Mouse (Mus musculus) kidney, embryonic 16.5 days (tissue): ENCODE results near the gene Grin2d. TPM values are rescaled to one million over a fixed set of nuclear protein-coding genes. Genes with fewer than 3 reads are reported as not detected.

Source experiments
- ATAC-seq: fragments of 200-750 bp; cut with Nextera tagmentation; 2 replicates; pipeline ENCODE4 v1.8.0; 2017; ENCODE audit warnings: moderate TSS enrichment; ENCODE audit not compliant: low FRiP score, low TSS enrichment
- H3K27ac ChIP-seq: fragments of 300-500 bp; sonication (generic); 2 replicates; pipeline ENCODE4 v1.5.1; 2014; ENCODE audit warnings: low read length
- H3K27me3 ChIP-seq: fragments of 300-500 bp; sonication (generic); 2 replicates; pipeline ENCODE4 v1.6.1; 2014; ENCODE audit warnings: low read length, control low read depth, mixed read lengths; ENCODE audit not compliant: insufficient read depth
- H3K36me3 ChIP-seq: fragments of 300-500 bp; sonication (generic); 2 replicates; pipeline ENCODE4 v1.6.1; 2014; ENCODE audit warnings: low read length, control low read depth, mixed read lengths; ENCODE audit not compliant: insufficient read depth
- H3K4me1 ChIP-seq: fragments of 300-500 bp; sonication (generic); 2 replicates; pipeline ENCODE4 v1.6.1; 2014; ENCODE audit warnings: low read length, control low read depth, mixed read lengths; ENCODE audit not compliant: insufficient read depth
- H3K4me2 ChIP-seq: fragments of 300-500 bp; sonication (generic); replicated peaks from 2 replicates; pipeline ENCODE4 v1.6.1; 2014; ENCODE audit warnings: low read depth, low read length
- H3K4me3 ChIP-seq: fragments of 300-500 bp; sonication (generic); 2 replicates; pipeline ENCODE4 v1.5.1; 2014; ENCODE audit warnings: mild to moderate bottlenecking, low read length
- H3K9ac ChIP-seq: fragments of 300-500 bp; sonication (generic); replicated peaks from 2 replicates; pipeline ENCODE4 v1.6.1; 2014; ENCODE audit warnings: low read length
- H3K9me3 ChIP-seq: fragments of 300-500 bp; sonication (generic); 2 replicates; pipeline ENCODE4 v1.6.1; 2016; ENCODE audit warnings: low read length, control low read depth
- WGBS: fragments of 180-500 bp; shearing (Covaris S2); extraction: QIAGEN DNeasy Blood & Tissue Kit; methylation state at CpG from one replicate; pipeline ENCODE4 v1.1.7; 2014; 5-methylcytosine and 5-hydroxymethylcytosine counted together
- polyA plus RNA-seq: library from polyadenylated mRNA; unstranded; fragments of >200 nt; fragmentation: Nextera tagmentation; extraction: Ambion mirVana; gene quantifications from 2 replicates; pipeline ENCODE4 v1.2.1, GENCODE M21; 2015

Grin2d gene
- polyA plus RNA-seq, 1 experiment from 2014 or later, result 0.25 TPM

DNA sequence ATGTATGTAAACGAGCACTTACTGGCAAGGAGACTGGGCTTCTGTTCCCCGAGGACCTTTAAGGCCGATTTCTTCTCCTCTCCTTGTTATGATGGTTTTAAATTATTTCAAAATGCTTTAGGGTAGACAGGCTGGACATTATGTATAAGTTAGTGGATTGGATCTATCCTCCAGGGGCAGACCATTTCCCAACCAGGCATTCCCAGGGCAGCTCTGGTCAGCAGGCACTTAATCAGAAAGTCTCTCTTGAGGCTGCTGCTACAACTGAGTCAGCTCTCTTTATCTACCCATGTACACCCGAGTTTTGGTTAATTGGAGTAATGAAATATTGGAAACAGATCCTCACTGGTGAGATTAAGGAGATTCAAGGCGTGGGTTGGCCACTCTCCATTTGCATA, 47.1 kb downstream of the Grin2d start:
- Histone ChIP-seq H3K9ac (peak overlapping the region; percentile 80; the same call in 1 of the 2 replicates), H3K27ac (peak overlapping the region; percentile 70; the same call in 1 of the 2 replicates), H3K9me3 (no peaks in the 10 kb centered on the region), H3K4me2 (peak overlapping the region; percentile 93), H3K36me3 (peaks cover 29% of the 10 kb centered on the region), H3K4me1 (peaks cover 31% of the 10 kb centered on the region), H3K4me3 (peak overlapping the region; percentile 93), H3K27me3 (peaks cover 38% of the 10 kb centered on the region)
- peak; percentile 14; the same call in 1 of the 2 replicates for ATAC-seq
- 23% methylated on average over 5 of the region's 5 CpGs for WGBS

DNA sequence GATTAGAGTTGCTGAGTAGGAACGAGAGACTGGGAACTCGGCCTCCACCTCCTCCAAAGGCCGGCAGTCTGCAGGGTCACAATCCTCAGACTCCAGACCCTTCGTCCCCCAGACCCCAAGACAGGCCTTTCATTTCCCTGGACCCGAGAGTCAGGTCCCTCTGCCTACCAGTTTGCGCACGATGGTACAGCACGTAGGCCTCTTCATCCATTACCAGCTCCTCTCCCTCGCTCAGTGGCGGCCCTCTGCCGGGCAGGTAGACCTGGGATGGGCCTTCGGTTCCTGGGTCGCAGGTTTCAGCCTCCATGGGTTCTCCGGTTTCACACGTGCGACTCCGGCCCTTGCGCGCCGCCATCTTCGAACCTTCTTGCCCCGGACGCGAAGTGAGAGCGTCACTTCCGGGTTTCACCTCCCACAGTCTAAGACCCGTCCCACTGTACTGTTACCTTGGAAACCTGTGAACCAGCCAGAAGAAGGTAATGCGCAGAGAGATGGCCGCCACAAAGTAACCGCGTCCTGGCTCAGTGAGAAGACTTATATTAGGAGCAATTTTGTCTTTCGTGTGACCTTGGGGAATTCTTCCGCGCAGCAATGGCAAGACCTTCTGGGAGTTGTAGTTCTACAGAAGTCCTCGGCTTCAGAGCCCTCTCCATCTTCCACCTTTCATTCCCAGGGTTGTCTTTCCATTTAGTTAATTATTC, 47.6 kb downstream of the Grin2d start, which contains the start of gene Grwd1:
TSS of gene Grwd1 (minus strand) at position 518 of the 701 bp plus-strand sequence.
- Histone ChIP-seq H3K9me3 (no peaks in the 10 kb centered on the region), H3K27me3 (peaks cover 38% of the 10 kb centered on the region), H3K9ac (peak within 1 kb of the TSS; percentile 80), H3K27ac (peak within 1 kb of the TSS; percentile 70), H3K36me3 (peaks cover 35% of the 10 kb centered on the region), H3K4me1 (peaks cover 31% of the 10 kb centered on the region), H3K4me3 (peak within 1 kb of the TSS; percentile 93), H3K4me2 (peak within 1 kb of the TSS; percentile 93)
- ATAC-seq, result peak; percentile 86
- WGBS, result under 1% methylated on average over 35 of the region's 35 CpGs

DNA sequence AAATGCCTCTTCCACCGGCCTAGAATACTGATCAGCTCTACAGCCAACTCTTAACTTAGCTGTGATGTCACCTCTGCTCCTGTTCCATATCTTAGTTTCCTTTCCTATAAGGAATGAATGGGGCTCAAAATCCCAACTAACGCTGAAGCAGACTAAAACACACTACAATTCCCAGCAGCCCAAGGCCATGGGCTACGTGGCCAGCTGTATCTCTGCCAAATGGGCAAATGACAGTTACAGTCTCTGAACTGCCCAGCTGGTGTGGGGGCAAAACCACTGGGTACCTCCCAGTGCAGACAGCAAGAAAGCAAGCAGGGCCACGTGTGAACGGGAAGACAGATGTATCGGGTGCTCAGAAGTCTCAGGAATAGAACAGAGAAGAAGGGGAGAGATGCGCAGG, 51.5 kb downstream of the Grin2d start:
- Histone ChIP-seq H3K36me3 (peaks cover 59% of the 10 kb centered on the region), H3K27me3 (peaks cover 3% of the 10 kb centered on the region), H3K27ac (no peak overlapping the region), H3K9ac (no peak overlapping the region), H3K9me3 (no peaks in the 10 kb centered on the region), H3K4me3 (no peak overlapping the region), H3K4me2 (no peak overlapping the region), H3K4me1 (peaks cover 14% of the 10 kb centered on the region)
- WGBS, result 89% methylated on average over 7 of the region's 7 CpGs
- no peak for ATAC-seq

DNA sequence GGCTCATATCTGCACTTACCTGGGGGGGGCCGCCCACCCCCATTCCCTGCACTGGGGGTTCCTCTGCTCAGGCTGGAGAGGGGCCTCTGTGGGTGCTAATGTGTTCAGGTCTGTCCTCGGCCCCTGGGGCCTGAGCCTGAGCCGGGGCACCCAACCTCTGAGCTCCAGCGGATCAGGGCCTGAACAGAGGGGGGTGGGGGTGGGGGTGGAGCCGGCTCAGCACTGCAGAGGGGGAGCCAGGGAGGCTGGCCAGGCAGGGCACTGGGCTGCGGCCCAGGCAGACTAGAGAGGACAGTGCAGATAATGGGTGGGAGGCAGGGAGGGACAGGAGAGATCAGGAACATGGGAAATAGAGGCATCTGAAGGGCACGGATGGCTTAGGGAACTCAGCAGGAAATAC, 53.6 kb downstream of the Grin2d start, which contains the start of gene Kcnj14:
TSS of gene Kcnj14 (minus strand) at position 185 of the 400 bp plus-strand sequence.
- Histone ChIP-seq H3K4me2 (no peak within 1 kb of the TSS), H3K27me3 (no peaks in the 10 kb centered on the region), H3K27ac (no peak within 1 kb of the TSS), H3K4me3 (no peak within 1 kb of the TSS), H3K4me1 (peaks cover 5% of the 10 kb centered on the region), H3K9me3 (no peaks in the 10 kb centered on the region), H3K9ac (no peak within 1 kb of the TSS), H3K36me3 (peaks cover 59% of the 10 kb centered on the region)
- WGBS, result 69% methylated on average over 6 of the region's 7 CpGs
- ATAC-seq, result no peak

DNA sequence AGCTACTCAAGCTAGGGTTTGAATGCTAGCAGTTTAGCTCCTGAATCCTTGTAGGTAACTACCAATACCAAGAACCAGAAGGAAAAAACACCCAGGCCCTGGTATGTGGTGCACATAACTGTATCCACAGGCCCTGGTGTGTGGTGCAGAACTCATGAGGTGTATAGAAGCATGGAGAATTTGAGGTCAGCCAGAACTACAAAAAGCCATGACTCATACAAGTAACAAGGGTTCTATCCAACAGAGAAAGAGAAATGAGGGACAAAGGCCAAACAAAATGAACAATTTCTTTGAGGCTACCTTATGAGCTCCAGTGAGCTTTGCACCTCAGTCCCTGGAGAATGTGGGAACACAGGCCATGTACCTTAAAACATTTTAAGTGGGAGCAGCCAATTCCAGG, 57.3 kb downstream of the Grin2d start:
- no peaks in the 10 kb centered on the region for H3K27me3 ChIP-seq
- no peak for ATAC-seq

DNA sequence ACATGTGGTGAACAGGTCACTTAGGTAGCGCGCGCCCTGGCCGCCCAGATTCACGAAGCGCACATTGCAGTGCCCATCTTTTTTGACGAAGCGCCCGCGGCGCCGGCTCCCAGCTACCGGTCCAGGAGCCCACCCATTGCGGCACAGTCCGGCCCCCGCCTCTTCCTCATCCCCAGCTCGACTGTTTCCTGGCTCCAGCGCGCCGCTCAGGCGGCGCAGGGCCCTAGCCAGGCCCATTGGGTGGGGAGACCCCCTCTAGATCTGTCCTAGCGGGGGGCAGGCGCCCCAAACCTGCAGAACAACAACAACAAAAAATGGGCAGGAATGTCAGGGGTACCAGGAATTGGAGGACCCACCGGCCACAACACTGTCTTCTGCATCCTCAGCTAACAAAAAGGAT, 58.3 kb downstream of the Grin2d start:
- peak overlapping the region; percentile 23 for H3K4me3 ChIP-seq
- peak overlapping the region; percentile 45 for H3K4me2 ChIP-seq
- peaks cover 8% of the 10 kb centered on the region for H3K4me1 ChIP-seq
- 0 out of 2 replicates have a peak overlapping the region, but pooled peaks have one; percentile 15 for H3K9ac ChIP-seq
- H3K27me3 ChIP-seq, result no peaks in the 10 kb centered on the region
- H3K9me3 ChIP-seq, result no peaks in the 10 kb centered on the region
- 12% methylated on average over 25 of the region's 25 CpGs for WGBS
- peaks cover 17% of the 10 kb centered on the region for H3K36me3 ChIP-seq
- ATAC-seq, result peak; percentile 37; the same call in 1 of the 2 replicates
- H3K27ac ChIP-seq, result no peak overlapping the region

More for the DNA sequence above, 57.3 kb downstream of the Grin2d start:
- Histone ChIP-seq H3K9me3 (no peaks in the 10 kb centered on the region), H3K36me3 (peaks cover 27% of the 10 kb centered on the region), H3K9ac (no peak overlapping the region), H3K4me1 (0 out of 2 replicates have a peak, but pooled peaks cover 3% of the 10 kb centered on the region), H3K4me3 (no peak overlapping the region), H3K27ac (no peak overlapping the region), H3K4me2 (no peak overlapping the region)

DNA sequence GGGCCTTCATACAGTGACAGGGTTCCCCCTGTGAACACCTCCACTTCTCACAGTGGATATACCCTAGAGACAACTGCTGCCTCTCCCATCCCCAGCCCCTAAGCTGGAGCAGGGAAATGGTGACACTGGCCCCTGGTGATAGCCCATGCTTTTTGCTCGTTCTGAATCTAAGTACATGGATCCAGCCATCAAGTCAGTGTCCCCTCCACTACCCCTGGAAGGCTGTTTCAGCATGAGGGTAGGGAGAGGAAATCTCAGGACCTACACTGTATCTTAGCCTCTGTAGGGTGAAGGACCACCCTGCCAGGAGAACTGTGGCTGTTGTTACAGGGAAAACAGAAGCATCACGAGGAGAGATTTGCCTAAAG, 62.2 kb downstream of the Grin2d start:
- peaks cover 23% of the 10 kb centered on the region for H3K4me1 ChIP-seq
- H3K36me3 ChIP-seq, result peaks cover 19% of the 10 kb centered on the region
- H3K27ac ChIP-seq, result no peak overlapping the region
- WGBS, result 80% methylated on average over 2 of the region's 2 CpGs
- no peaks in the 10 kb centered on the region for H3K9me3 ChIP-seq
- H3K4me2 ChIP-seq, result no peak overlapping the region
- H3K27me3 ChIP-seq, result no peaks in the 10 kb centered on the region
- H3K9ac ChIP-seq, result no peak overlapping the region
- no peak for ATAC-seq
- H3K4me3 ChIP-seq, result no peak overlapping the region

DNA sequence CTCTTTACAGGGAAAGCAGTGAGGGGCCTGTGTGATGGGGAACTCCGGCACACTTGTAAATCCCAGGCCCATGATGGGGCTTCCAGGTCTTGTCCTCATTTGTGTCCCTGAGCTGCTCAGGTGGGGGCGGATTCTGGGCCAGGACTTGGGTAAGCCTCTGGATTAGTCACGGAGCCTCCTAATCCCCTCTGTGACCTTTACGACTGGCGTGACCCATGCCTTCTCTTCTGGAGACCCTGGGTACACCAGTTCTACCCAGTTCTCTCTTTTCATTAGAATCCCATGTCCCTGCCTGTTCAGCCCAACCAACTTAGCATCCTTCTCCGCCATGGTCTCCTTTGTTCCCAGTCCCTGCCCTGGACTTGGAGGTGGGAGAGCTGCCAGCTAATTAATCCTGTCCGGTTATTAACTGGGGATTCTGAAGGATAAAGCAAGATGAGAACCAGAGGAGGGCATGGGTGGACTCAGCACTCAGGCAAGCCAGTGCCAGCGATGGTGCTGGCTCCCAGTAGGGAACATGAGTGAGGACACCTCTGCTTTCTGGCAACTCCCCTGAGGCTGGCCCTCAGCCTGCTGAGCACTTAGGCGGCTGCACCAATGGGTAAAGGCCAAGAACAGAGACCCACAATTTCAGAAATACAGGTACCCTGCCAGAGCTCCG, 62.7 kb downstream of the Grin2d start:
- H3K27ac ChIP-seq, result no peak overlapping the region
- 60% methylated on average over 10 of the region's 10 CpGs for WGBS
- H3K4me1 ChIP-seq, result peaks cover 23% of the 10 kb centered on the region
- peak overlapping the region; percentile 62 for H3K4me2 ChIP-seq
- H3K27me3 ChIP-seq, result no peaks in the 10 kb centered on the region
- no peak overlapping the region; the same call in 1 of the 2 replicates for H3K9ac ChIP-seq
- ATAC-seq, result no peak
- H3K9me3 ChIP-seq, result no peaks in the 10 kb centered on the region
- H3K4me3 ChIP-seq, result no peak overlapping the region; the same call in 1 of the 2 replicates
- H3K36me3 ChIP-seq, result peaks cover 24% of the 10 kb centered on the region

DNA sequence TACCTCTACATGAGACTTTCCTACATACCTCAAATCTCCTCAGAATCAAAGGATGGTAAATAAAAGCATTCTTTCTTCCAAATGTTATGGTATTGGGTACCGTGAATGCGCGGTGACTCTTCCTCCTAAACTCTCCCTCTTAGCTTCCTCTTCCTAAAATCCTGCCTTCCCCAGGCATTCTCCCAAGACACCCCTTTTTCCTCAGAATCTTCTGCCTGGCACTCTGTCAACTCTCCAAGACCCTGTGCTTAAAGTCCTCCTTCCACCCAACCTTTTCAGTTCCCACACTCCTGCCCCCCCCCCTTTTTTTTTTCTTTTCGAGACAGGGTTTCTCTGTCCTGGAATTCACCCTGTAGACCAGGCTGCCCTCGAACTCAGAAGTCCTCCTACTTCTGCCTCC, 63.3 kb downstream of the Grin2d start:
- Histone ChIP-seq H3K36me3 (peaks cover 30% of the 10 kb centered on the region), H3K4me2 (peak overlapping the region; percentile 62), H3K4me1 (peaks cover 21% of the 10 kb centered on the region), H3K4me3 (peak overlapping the region; percentile 30), H3K27ac (no peak overlapping the region), H3K27me3 (no peaks in the 10 kb centered on the region), H3K9ac (peak overlapping the region; percentile 26; the same call in 1 of the 2 replicates), H3K9me3 (no peaks in the 10 kb centered on the region)
- no peak for ATAC-seq
- WGBS, result 11% methylated on average over 5 of the region's 5 CpGs
